Mouse (Mus musculus) fibroblast of lung, adult 2 months (primary cell): Measurements from ENCODE around the gene Flt1.

Experiments
- DNase-seq: peaks from one replicate; pipeline ENCODE4 v3.0.0-alpha.2; 2011; ENCODE audit warnings: low read depth

Flt1 gene

GRCm38 (mm10) chr5:147549016-147549755 is 176.6 kb downstream of the Flt1 start:
- DNase-seq: no peak

DNA sequence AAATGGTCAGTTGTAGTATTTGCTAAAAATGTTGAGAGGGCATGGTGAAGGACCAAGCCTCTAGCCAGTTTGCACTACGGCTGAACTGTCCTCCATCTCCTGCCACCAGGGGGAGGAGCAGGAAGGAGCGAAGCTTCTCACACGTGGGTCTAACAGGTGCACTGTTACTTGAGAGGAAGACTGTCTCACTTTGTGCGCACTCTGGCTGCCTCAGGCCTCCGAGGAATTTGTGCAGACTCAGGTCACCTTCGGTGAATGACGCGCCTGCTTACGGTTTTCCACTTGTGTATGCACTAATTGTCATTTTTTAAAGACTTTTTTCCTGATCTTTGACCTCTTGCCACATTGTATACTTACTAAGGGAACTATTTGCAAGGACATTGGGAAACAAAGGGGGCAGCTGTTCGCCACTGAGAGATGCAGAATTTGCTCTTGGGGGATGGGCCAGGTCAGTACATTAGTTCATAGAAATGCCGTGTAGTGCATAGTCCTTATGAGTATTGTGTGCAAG is 180.0 kb downstream of the Flt1 start:
- DNase-seq: no peak

DNA sequence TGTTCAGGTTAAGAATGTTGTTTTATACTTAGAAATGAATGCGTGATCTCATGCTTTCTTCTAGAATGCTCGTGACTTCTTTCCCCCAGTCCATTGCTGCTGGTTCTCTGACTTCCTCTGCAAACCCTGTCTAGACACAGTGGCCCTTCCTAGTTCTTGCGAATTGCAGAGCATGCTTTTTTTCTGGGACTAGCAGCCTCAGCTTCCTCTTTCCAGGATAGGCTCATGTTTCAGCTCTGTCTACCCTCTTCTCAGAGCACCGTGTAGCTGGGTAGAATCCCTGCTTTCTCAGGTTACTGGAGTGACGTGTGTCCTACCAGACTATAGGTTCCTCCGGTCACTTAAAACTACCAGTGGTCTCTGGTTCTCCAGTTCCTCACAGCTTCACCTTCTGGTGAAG is 183.5 kb downstream of the Flt1 start:
- no peak for DNase-seq

DNA sequence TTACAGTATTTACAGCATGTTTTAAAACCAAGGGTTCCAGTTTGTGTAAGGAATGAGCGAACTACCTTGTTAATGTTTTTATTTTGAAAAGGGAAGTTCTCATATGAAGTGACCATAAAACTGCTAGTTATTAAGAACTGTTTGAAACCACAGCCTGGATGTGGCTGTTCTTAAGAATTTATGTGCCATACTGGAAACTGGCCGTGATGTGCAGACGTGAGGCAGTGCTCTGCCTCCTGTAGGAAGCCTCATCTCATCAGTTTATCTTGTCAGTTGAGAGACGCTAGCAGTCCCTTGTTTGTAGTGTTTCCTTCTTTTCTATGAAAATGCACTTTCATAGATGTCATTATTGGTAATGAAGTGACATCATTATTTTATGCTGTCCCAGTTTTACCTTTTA is 186.0 kb downstream of the Flt1 start:
- no peak for DNase-seq

GRCm38 (mm10) chr5:147539409-147539808 is 186.4 kb downstream of the Flt1 start:
- no peak for DNase-seq

DNA sequence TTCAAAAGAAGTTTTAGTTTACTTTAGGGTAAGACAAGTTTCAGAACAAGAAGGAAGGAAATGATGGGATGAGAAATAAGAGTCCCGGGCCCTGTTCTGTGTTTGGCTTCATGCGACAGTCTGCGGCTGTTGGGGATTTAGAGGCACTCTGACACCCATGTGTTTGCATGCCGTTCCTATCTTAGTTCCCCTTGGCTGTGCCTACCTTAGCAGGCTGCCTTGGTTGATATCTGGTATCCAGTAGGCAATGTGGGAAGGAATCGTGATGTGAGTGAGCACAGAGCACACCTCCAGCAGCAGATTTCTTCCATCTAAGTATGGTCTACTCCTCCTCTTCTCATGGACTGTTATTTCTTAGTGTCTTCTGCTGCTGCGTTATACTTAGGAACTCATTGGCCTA is 193.8 kb downstream of the Flt1 start:
- no peak for DNase-seq

GRCm38 (mm10) chr5:147527788-147528187 is 198.0 kb downstream of the Flt1 start:
- DNase-seq: no peak

GRCm38 (mm10) chr5:147527006-147527405 is 198.8 kb downstream of the Flt1 start:
- DNase-seq: no peak
